Mouse (Mus musculus): ENCODE measurements at regions not wholly inside any gene's neighbourhood (a gene's known extent, or its start where the extent isn't known, plus 50 kb on each side); places are given as distances from the start of the nearest gene placed in this dataset.

DNA sequence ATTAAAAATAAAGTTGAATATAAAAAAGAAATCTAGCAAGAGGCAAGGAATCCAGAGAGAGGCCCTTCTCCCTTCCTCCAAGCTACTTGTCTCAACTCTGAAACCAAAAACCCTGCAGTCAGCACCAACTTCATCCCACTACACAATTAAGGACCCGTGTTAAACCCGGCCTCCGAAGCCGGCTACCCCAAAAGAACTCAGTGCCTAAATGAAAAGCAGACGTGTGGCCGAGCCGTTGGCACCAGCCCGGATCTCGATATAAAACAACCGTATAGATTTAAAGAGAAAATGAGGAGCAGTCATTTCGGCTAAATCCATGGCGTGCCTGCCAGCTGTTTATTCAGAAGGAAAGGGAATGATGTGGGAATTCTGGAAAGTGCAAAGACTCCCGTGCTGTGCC lies 384.7 kb upstream of the Dynlrb2 start:
- DNase-seq: no peak

DNA sequence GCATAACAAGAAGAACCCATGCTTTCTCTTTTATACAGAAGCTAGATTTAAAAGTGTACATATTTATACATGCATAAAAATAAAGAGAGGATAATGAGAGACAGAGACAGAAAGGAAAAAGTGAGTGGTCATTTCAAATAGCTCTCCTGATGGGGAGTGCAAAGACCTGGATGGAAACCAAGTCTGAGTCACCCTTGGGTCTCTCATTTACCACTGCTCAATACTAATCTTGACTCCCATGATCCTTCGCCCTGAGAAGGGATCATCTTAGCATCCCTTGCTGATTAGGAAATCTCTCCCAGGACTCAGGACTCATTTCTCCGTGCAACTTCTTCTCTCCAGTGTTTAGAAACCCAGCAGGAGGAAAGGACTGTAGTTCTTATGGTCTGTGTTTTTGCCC lies 386.9 kb upstream of the Dynlrb2 start:
- DNase-seq: no peak

DNA sequence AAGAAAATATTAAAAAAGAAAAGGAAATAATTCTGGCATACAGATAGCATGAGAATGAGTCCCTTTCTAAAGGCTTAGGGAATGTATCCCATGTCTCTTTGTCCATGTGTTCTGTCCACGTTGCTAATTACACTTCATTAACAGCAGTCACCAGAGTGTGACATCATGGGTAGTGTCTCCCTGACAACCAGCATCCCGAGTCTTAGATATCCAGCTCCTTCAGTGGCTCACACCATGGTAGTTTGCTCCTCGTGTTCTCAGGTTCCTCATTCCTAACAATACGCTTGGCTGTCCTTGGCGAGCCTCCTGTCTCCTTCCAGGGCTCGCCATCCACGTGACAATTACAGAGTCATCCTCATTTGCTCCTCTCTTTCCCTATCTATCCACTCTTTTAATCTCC lies 388.1 kb upstream of the Dynlrb2 start:
- DNase-seq: no peak

DNA sequence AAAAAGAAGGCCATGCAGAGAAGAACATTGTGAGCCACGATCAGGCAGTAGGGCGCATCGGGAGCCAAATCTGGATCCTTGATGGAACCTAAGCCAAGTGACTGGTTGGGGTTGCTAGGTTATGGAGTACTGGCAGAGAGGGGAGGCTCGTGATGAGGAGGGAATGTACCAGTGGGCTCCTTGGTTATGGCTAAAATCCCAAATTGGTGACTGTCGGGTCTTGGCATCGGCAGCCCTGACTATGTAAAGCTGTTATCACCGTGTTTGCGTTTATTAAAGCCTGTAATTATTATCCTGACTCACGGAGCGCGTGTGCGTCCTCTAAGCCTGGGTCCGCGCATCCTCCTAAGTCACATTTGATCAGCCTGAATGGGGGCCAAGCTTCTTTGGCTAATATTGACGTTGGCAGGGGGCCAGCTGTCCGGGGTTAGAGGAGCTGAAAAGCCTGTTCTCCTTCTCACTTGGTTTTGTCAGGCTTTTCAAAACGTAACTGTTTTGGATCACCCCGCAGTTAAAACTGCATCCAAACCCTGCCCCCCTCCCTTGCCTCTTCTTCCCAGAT lies 388.9 kb upstream of the Dynlrb2 start:
- DNase-seq: peak; percentile 48

DNA sequence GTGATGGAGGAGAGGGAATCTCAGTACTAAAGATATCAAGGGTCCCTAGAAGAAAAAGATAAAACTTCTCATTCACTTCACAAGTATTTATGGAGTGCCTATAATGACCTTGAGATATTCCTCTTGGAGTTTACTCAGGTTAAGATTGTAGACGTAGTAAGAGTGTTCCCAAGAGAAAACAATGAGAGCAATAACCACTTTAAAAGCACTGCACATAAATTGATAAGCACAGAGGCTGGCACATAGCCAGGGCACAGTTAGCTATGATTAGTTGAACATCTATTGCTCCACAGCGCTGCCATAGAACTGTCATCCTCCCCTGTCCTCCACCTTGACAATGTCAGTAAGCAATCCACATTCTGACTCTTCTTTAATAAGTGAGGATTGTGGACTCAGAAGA lies 389.8 kb upstream of the Dynlrb2 start:
- no peak for DNase-seq

DNA sequence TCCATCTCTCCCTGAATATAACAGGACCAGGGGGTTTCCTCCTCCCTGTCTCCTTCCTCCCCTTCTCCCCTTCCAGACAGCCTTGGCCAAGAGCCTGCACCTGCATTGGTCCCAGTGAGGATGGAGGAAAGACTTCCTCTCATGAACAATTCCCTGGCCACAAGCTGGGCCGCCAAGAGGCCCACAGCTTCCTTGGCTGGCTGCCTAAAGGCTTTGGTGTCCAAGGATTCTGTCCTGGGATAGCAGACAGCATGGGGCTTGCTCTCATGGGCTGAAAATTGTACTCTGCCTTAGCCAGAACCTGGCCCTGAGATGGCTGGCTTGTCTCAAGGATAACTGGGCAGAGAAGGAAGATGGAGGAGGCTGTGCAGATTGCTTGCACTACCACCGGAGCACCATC lies 390.3 kb upstream of the Dynlrb2 start:
- DNase-seq: peak; percentile 48

DNA sequence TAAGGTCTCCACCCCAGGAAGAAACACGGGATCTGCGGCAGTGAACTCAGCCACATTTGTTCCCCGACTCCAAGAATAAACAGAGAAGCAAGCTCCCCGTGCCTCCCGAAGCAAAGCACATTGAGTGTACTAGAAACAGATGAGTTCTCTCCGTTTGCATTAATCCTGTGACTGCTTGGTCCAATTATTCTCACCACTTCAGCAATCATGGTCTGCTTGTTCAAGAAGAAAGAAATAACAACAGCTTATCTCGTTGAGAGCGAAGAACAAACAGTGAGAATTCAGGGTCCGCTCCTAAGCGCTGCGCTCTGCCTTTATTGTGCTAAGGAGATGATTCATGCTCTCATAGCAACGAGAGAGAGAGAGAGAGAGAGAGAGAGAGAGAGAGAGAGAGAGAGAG lies 393.6 kb upstream of the Dynlrb2 start:
- no peak for DNase-seq

DNA sequence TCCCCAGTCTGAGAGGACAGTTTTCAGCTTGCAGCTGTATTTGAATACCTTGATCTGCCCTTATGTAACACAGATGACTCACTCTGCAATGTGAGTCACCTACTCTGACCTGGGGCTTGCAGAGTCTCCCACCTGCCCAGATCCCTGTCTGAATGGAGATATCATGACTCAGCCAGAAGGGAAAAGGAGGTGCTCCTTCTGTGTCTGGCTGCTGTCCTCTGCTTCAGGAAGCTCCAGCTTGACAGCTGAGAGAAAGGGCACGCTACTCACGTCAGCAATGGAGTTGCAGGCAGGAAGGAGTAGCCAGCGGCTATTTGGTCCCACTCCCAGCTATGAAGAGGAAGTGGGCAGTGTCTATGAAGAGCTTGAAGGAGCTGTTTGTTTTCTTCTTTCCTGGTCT lies 389.1 kb upstream of the Maf start:
- no peak for DNase-seq

DNA sequence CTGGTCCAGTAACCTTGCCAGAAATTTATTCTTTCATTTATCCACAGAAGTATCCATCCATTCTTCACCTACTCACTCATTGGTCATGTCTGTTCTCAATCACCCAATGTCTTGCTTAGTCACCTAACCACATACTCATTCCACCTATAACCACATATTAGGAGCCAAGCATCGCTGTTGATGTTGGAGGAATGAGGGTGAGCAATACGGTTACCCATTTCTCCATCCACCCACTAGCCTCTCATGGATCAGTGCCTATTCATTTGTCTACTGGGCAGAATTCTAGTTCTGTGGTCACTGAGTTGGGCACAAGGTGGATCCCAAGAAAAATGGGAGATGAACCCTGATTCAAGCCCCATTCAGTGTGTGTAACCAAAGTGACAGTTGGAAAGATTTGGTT lies 375.6 kb upstream of the Maf start:
- DNase-seq: no peak

DNA sequence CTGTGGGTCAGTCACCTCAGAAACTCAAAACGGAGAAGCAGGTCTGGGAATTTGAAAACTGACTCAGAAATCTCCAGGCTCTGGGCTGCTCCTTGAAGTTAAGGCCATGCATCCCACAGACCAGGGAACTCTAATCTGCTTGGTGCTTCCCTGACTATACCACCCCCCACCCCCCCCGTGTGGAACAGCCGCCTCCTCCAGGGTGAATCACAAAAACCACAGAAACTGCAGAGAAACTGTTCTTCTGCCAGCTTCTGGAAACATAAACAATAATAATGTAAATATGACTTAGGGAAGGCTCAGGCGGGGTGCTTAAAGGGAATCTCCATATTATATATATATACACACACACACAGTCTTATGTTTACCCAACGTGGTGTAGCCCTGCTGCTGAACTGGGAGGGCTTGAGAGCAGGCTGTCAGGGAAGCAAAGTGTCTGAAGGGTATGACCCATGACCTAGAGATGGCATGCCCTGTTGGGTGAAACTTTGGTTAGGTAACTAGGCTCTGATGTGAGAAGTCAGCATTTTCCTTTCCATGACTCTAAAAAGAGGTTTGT lies 371.3 kb upstream of the Maf start:
- DNase-seq: no peak

DNA sequence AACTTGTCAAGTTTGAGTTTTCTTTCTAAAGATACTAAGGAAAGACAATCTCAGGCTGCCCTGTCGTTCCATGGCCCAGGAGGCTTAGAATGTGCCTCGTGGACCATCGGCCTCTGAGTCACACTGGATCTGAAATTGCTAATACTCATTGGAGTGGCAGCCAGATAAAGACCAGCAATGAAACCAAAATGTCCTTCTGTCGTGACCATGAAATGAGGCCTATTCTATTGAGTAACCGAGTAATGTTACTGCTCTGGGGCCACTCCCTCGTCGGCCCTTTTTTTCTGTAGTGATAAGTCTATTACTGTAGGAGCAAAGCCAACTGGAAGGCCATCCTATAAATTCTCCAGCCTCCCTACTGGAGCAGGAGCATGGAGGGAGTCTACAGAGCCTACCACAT lies 363.9 kb upstream of the Maf start:
- no peak for DNase-seq

DNA sequence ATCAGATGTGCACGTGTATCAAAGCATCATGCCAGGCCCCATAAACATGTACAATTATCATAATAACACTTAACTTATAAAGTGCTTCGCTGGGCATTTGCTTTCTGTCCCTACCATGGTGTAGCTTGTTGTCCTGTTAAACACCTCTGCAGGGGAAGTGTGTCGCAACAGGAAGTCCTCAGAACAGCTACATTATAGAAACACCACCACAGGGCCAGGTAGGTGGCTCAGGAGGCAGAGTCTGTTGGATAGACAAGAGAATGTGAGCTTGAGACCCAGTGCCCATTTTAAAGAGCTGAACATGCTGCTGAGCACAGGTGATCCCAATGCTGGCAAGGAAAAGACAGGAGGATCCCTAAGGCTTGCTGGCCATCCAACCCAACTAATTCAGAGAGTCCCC lies 361.9 kb upstream of the Maf start:
- DNase-seq: no peak

DNA sequence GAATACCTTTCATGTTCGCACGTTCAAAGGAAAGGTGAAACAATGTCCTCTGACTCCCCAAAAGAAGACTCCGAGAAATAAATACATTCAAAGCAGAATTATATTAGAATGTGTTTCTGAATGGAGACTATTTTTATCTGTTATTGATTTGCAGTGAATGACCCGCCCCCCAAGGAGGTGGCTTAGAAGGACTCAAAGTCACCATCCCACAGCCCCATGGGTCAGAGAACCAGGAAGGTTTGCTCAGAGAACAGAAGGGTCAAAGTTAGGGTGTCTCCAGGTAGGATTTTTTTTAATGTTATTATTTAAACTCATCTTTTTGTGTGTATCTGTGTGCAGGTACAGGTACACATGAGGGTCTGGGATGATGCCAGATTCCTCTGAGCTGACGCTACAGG lies 360.4 kb upstream of the Maf start:
- no peak for DNase-seq

DNA sequence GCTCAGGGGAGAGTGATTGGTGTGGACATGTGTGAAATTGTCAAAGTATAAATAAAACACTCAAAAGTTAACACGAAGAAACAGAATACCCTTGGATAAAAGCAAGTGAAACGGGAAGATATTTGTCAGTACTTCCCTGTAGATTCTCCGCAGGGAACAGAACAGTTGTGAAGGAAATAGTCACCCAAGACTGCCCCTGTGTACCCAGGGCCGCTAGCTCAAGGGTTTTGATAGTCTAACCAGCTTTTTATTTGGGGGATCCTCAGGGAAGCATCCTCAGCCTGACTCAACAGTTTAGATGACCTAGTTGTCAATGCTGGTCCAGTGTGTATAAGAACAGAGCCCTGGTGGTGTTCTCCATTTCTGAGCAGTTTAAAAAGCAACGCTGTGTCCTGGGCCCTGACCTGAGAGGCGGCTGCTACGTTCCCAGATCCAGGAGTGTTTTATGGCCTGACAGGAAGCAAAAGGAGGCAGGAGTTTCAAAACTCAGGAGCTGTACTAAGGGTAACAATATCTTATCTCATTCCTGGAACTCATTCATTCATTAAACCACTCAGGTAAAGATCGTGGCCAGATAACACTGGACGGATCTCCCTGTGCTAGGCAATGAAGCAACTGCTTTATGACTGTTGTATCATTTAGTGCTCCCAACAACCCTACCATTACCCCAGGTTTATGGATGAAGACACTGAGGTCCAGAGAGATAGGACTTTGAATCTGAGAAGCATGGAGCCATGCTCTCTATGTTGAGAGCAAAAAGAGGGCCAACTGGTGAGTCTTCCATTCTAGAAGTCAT lies 359.8 kb upstream of the Maf start:
- DNase-seq: no peak

DNA sequence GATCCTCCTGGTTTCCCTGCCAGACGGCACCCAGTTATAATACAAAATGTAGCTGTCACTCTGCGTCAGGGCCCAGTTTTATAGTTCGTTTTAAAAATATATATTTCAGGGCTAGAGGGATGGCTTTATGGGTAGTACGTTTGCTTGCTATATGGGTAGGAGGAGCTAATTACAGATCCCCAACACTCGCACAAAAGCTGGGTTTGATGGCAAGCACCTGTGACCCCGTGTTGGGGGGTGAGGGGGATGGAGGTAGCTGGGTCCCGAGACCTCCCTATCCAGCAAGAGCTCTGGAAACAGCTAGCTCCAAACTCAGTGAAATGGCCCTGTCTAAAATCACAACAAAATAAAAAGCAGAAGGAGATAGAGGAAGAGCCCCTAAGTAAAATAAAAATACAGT lies 358.3 kb upstream of the Maf start:
- DNase-seq: no peak

DNA sequence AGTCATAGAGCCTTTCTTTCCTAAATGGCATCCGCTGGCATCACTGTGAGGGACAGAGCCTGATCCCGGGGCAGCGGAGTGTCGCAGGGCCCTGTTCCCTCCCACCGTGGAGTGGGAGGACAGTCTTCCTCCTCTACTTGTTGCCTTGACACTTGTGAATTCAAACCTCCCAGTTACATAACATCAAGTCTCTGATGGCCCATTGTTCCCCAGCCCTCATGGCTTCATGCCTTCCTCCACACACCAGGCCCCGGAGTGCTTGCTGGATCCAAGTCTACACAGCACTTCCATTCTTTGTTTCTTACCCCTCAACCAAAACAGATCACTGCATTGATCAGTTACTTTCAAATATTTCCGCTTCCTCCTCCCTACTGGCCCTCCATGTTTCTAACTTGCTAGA lies 357.7 kb upstream of the Maf start:
- DNase-seq: no peak

DNA sequence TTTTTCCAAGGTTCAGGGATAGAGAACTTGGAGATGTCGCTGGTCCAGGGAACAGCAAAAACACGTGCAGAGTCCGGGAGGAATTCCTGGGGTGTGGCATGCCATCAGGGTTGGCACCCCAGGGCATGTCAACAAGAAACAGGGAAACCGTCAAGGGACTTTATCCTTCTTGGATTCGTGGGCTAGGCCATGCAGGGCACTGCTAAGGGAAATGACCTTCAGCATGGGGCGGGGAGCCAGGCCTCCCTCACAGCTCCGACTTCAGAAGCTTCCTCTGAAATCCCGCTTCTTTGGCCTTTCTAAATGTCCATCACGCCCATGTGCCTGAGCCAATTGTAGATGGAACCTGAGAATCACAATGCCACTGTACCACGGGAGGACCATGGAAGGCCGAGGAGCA lies 357.0 kb upstream of the Maf start:
- no peak for DNase-seq

DNA sequence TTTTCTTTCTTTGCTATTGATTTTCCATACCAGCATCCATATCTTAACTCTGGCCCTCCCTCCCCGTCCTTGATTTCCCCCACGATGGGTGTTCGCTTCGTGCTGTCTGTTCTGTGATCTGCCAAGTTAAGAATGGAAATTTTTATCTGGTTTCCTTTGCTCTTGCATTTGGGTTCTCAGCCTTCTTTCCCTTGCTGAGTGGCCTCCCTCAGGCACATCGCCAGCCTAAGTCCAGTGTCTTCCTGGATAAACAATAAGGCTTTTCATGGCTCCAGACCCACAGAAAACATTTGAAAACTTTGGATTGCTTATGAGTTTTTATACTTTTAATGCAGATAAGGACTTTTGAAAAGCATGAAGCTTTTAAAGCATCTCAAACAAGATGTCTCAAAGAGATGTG lies 355.9 kb upstream of the Maf start:
- DNase-seq: no peak

DNA sequence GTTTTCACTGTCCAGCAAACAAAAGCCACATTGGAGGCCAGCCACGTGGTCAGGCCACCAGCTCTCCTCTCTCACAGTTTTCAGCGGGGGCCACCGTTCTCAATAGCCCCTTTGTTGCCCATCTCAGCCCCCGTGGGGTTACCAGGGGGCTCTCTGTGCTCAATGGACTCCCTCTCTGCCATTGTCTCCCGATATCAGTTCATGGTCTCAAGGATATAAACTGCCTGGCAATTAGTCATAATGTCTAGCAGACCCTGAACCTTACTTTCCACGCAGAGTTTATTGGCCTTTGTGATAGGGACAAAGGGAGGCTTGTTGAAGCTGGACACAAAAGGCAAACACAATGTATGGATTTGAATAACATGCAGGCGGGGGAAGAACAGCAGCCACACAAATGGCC lies 345.9 kb upstream of the Maf start:
- no peak for DNase-seq

DNA sequence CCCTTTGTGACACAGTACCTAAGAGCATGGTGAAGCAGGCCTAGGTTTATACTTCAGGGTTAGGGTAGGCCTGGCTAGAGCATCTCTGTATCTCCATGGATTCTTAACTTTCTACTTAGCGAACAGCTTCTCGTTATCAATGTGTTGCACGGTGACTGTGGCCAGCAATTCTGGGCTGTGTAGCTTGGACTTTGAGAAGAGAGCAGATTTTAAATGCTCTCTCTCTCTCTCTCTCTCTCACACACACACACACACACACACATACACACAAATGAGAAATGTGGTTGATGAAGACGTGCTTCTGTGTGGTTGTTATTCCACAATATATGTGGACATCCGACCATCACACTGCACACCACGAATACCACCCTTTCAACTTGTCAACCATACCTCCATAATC lies 345.4 kb upstream of the Maf start:
- no peak for DNase-seq

DNA sequence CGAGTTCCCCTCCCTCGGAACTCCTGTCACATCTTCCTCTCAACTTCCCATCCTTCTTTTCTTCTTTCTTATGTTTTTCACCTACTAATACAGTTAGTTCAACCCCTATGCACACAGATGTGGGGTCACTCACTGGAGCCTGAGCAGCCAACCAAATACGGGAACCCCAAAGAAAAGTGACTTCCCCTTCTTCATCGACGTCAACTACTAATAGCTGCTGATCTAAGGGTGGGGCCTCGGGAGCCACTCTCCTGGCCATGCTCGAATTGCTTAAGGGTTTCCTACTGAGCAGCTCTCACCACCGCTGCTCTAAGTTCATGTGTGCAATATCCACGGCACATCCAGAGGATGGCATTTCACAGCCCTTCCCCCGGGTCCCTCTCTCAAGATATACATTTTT lies 340.9 kb upstream of the Maf start:
- DNase-seq: no peak

DNA sequence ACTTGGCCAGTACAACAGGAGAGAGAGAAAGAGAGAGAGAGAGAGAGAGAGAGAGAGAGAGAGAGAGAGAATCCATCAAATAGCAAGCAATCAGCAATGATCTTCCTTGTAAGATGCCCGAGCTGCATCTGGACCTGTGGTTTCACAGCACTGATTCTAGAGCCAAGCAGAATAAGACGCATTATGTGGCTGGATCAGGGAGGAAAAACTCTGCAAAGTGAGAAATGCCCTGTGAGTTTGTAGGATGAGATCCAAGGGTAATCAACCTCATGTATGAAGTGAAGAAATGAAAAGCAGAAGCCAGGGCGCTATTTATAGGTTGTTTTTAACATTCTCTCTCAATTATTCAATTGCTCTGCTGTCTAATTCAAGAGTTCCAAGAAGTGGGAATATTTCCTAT lies 339.3 kb upstream of the Maf start:
- no peak for DNase-seq

DNA sequence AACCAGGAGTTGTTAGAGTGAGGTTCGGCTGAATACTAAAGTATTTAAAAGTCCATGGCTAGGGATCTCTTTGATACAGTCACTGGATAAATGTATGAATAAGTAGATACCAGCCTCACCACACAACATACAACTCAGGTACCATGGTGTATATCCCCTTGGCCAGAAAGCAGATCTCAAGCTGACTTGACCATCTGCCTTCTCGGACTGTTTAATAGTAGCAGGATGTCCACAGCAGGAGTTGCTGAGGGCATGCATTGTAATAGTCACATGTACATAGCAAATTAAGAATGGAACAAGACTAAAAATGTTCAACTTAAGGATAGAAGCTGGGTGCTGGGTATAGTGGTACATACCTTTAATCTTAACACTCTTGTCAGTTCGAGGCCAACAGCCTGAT lies 337.9 kb upstream of the Maf start:
- no peak for DNase-seq

DNA sequence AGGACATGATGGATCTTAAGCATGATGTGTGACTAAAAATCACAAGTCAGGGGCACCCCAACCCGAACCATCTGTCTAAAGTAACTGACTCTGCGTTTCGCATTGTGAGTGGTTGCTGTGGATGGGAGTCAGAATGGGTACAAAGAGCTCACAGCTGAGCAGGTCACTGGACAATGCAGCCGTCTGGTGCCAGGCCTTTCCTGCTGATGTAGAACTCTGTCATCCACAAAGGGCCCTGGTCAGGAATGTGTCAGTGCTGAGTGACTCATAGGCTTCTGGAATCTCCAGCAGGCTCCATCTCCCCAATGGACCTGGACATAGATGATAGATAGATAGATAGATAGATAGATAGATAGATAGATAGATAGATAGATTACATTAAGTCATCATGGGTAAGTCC lies 335.8 kb upstream of the Maf start:
- DNase-seq: no peak
